Mouse (Mus musculus): ENCODE measurements at regions not wholly inside any gene's neighbourhood (a gene's known extent, or its start where the extent isn't known, plus 50 kb on each side); places are given as distances from the start of the nearest gene placed in this dataset.

DNA sequence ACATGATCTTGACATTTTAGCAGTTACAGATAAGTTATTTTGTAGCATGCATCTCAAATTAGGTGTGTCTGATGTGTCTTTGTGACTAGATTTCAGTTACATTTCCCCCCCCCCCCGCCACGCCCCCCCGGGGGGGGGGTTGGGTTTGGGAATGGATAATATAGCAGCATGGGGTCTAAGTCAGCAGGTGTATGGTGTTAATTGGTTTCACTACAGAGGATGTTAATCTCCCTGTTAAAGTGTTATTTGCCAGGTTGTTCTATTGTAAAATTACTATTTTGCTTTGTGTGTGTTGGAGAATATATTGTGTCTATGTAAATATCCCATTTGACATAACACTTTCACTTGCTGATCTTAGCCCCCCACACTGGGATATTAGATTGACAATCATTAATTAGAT, 319.2 kb downstream of the Lmo7 start:
- Histone ChIP-seq H3K27me3 (replicated peaks) (no peaks in the 10 kb centered on the region), H3K4me3 (replicated peaks) (no peak overlapping the region), H3K9ac (no peak overlapping the region), H3K9me3 (no peaks in the 10 kb centered on the region), H3K27ac (no peak overlapping the region), H3K4me2 (no peak overlapping the region), H3K36me3 (no peaks in the 10 kb centered on the region), H3K4me1 (no peaks in the 10 kb centered on the region)
- no peak for ATAC-seq (ENCODE audit: insufficient read depth, low FRiP score, low read depth)
- WGBS = 23% methylated on average over 3 of the region's 3 CpGs

DNA sequence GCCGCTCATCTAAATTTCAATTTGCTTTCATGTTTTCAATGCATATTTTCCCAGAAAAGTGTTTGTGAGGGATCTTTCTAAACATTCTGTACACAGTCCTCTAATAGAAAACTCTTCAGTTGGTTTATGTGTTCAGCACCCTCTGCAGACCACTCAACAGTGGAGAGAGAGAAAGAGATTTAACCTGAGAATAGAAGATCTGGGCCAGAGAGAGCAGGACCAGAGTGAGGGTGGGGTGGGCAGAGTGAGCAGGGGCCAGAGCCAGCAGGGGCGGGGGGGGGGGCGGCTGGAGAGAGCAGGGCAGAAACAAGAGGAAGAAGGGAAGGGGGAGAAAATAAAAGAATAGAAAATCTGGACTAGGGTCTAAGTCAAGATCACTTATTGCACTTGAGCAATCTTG, 318.7 kb downstream of the Lmo7 start:
- WGBS = 82% methylated on average over 1 of the region's 3 CpGs
- H3K27me3 ChIP-seq (replicated peaks) = no peaks in the 10 kb centered on the region
- H3K27ac ChIP-seq = no peak overlapping the region
- H3K4me1 ChIP-seq = no peaks in the 10 kb centered on the region
- H3K9ac ChIP-seq = no peak overlapping the region
- no peak overlapping the region for H3K4me3 ChIP-seq (replicated peaks)
- no peaks in the 10 kb centered on the region for H3K36me3 ChIP-seq
- no peaks in the 10 kb centered on the region for H3K9me3 ChIP-seq
- H3K4me2 ChIP-seq = no peak overlapping the region
- no peak for ATAC-seq (ENCODE audit: insufficient read depth, low FRiP score, low read depth)

DNA sequence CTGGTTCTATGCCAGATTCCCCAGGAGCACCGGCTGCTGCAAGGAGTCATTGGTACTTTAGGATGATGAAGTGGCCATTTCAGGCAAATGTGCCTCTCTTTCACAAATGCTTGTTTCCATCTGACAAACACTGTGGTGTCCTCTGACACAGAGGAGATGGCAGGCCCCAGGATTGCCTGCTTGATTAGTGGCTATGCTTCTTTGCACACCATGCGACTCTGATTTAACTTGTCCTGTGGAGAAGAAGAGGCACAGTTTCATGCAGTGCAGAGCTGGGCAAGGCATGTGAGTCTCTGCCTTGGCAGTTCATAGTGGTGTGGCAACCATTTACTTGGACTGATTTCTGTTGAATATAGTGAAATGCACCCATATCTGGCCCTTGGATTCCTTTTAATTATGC, 308.4 kb downstream of the Lmo7 start:
- 77% methylated on average over 2 of the region's 2 CpGs for WGBS
- no peak for ATAC-seq (ENCODE audit: insufficient read depth, low FRiP score, low read depth)
- H3K27me3 ChIP-seq (replicated peaks) = no peaks in the 10 kb centered on the region
- no peaks in the 10 kb centered on the region for H3K9me3 ChIP-seq
- no peaks in the 10 kb centered on the region for H3K36me3 ChIP-seq
- H3K27ac ChIP-seq = no peak overlapping the region
- H3K9ac ChIP-seq = no peak overlapping the region
- no peak overlapping the region for H3K4me3 ChIP-seq (replicated peaks)
- H3K4me2 ChIP-seq = no peak overlapping the region
- H3K4me1 ChIP-seq = no peaks in the 10 kb centered on the region

DNA sequence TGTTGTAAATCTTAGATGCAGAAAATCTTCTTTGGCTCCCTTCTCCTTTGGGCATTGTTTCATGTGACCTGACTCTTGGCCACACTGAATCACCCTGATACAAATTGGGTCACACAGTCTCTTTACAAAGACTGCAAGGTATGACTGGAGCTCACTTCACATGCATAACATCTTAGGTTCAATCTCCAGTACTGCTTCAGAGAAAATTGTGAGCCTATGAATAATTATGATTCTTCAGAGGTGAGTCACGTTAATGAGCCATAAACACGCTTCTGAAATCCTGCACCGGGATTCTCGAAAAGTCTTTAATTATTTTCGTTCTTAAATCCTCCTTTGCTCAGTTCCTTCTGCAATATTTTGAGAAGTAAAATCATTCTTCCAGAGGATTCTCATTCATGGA, 307.7 kb downstream of the Lmo7 start:
- 88% methylated on average over 5 of the region's 5 CpGs for whole genome bisulfite sequencing
- H3K9ac ChIP-seq = no peak overlapping the region
- ATAC-seq (ENCODE audit: insufficient read depth, low FRiP score, low read depth) = no peak

DNA sequence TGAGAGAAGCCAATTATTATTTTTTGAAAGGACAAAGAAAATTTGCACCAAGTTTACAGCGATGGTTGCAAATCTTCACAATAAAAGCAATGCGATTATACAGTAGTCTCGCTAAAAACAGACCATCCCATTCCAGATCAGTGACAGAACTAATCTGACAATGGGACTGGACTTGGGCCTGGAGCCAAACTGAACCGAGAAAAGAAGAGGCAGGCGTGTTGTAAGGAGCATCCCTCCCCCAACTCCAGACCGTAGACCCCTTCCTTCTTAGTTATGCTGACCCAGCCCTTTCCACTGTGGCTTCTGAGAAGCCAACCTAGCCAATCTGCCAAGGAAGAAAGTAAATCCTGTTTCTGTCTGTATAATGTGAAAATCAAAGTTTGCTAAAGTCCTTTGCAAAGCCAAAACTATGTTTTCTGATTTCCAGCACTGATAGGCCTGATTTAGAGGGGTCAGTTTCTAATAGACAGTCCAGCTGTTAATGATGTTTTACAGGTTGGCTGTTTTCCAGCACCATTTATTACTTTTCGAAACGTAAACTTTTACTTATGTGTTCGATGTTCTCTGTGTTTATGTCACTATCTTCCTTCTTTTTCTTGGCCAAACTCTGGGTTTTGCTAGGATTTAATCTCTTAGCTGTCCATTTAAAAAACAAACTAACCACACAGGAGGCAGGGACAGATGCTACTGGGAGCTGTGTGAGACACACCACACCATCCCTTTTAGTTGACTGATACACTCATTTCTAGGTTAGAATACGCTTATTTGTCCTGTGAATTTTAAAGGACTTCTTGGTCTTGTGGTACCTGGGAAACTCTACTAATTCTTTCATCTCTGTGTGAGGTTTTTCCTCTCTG, 301.5 kb downstream of the Lmo7 start:
- Histone ChIP-seq H3K4me2 (0 out of 2 replicates have a peak overlapping the region, but pooled peaks have one; percentile 2), H3K27ac (peak overlapping the region; percentile 48; the same call in 1 of the 2 replicates)

More for the DNA sequence above, 307.7 kb downstream of the Lmo7 start:
- no peak overlapping the region for H3K4me3 ChIP-seq (replicated peaks)
- no peak overlapping the region for H3K27ac ChIP-seq
- H3K4me1 ChIP-seq = no peaks in the 10 kb centered on the region
- H3K4me2 ChIP-seq = no peak overlapping the region
- no peaks in the 10 kb centered on the region for H3K36me3 ChIP-seq
- no peaks in the 10 kb centered on the region for H3K9me3 ChIP-seq
- H3K27me3 ChIP-seq (replicated peaks) = no peaks in the 10 kb centered on the region

DNA sequence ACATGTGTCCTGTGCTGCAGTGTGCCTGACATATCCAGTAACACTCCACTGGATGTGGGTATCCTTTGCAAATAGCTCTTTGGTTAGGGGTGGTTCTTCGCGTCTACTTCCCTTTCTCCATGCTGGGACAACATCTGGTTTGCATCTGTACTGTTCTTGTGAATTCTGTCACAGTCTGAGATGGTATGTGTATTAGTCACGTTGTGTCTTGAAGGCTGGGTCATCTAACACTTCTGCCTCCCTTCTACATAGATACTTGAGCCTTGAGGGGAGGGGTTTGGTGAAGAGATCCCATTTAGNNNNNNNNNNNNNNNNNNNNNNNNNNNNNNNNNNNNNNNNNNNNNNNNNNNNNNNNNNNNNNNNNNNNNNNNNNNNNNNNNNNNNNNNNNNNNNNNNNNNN, 294.9 kb downstream of the Lmo7 start:
- H3K4me3 ChIP-seq (replicated peaks) = no peak overlapping the region
- no peaks in the 10 kb centered on the region for H3K4me1 ChIP-seq
- no peaks in the 10 kb centered on the region for H3K27me3 ChIP-seq (replicated peaks)
- no peaks in the 10 kb centered on the region for H3K36me3 ChIP-seq
- WGBS = 59% methylated on average over 3 of the region's 3 CpGs
- ATAC-seq (ENCODE audit: insufficient read depth, low FRiP score, low read depth) = peak; percentile 31; the same call in 1 of the 2 replicates
- no peaks in the 10 kb centered on the region for H3K9me3 ChIP-seq
- no peak overlapping the region for H3K9ac ChIP-seq
- H3K27ac ChIP-seq = no peak overlapping the region
- no peak overlapping the region for H3K4me2 ChIP-seq

More for the DNA sequence above, 301.5 kb downstream of the Lmo7 start:
- WGBS = 41% methylated on average over 10 of the region's 10 CpGs
- no peak overlapping the region for H3K9ac ChIP-seq
- no peaks in the 10 kb centered on the region for H3K36me3 ChIP-seq
- H3K9me3 ChIP-seq = no peaks in the 10 kb centered on the region
- no peaks in the 10 kb centered on the region for H3K4me1 ChIP-seq
- ATAC-seq (ENCODE audit: insufficient read depth, low FRiP score, low read depth) = peak; percentile 43; the same call in 1 of the 2 replicates
- H3K27me3 ChIP-seq (replicated peaks) = no peaks in the 10 kb centered on the region
- no peak overlapping the region for H3K4me3 ChIP-seq (replicated peaks)

DNA sequence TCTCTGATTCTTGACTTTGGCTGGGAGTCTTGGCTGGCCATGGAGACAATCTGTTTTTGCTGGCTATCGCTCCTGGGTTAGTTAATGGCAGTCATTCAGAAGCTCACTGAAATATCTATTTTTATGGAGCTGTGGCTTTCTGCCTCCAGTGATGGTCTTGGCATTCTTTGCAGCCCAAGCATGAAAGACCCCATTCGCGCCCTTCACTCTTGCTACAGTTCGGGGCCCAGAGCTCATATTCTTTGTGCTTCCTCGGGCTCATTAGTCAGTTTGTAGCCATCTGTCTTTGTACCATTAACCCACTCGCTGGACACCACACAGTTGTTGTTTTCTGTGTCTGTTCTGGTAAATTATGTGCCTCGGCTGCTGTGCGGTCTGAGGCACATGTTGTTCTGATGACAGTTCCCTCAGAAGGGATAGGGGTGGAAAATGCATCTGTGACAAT, 290.4 kb downstream of the Lmo7 start:
- Histone ChIP-seq H3K27me3 (replicated peaks) (no peaks in the 10 kb centered on the region), H3K9ac (no peak overlapping the region), H3K4me1 (no peaks in the 10 kb centered on the region), H3K36me3 (no peaks in the 10 kb centered on the region), H3K9me3 (no peaks in the 10 kb centered on the region), H3K4me2 (no peak overlapping the region), H3K4me3 (replicated peaks) (no peak overlapping the region), H3K27ac (0 out of 2 replicates have a peak overlapping the region, but pooled peaks have one; percentile 2)
- peak; percentile 43; the same call in 1 of the 2 replicates for ATAC-seq (ENCODE audit: insufficient read depth, low FRiP score, low read depth)
- 65% methylated on average over 8 of the region's 8 CpGs for WGBS

DNA sequence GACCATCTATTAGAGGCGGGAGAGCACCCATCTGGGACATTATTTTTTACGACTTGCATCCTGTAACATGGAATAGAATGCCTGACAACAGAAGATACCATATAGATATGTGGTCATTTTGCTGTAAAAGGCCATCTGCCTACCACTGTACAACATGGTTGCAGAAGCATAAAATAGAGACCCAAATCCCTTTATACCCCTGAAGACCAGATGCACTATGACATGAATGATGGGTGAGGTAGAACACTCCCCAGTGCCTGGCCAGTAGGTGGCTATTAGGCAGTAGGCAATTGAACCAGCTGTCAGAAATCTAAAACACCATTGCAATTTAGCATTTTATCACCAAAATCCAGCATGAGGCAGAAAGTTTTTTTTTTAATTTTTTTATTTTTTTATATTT, 289.6 kb downstream of the Lmo7 start:
- Histone ChIP-seq H3K27ac (no peak overlapping the region), H3K36me3 (no peaks in the 10 kb centered on the region), H3K4me2 (no peak overlapping the region), H3K27me3 (replicated peaks) (no peaks in the 10 kb centered on the region), H3K4me3 (replicated peaks) (no peak overlapping the region), H3K9me3 (no peaks in the 10 kb centered on the region), H3K4me1 (peaks cover 3% of the 10 kb centered on the region; the same call in 1 of the 2 replicates), H3K9ac (no peak overlapping the region)
- no peak for ATAC-seq (ENCODE audit: insufficient read depth, low FRiP score, low read depth)
- WGBS = 94% methylated on average over 2 of the region's 2 CpGs

DNA sequence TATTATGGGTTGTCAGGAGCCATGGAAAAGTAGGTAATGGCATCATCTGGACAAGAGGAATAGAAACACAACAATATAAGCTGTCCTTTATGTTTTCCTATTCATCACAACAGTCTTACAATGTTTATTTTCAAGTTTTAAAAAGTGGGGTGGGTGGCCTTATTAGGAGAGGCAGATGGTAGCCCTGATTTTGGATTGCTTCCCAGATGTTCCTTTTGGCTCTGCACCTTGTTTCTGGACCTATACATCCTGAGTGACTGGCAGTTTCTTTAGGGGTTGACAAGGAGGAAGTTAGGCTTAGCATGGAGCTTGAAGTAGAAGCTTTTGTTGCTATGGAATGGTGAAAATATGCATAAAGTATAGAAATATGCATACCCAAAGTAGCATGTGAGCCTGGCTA, 286.8 kb downstream of the Lmo7 start:
- no peak overlapping the region for H3K4me2 ChIP-seq
- no peak overlapping the region for H3K4me3 ChIP-seq (replicated peaks)
- no peak overlapping the region for H3K9ac ChIP-seq
- H3K27ac ChIP-seq = no peak overlapping the region
- no peaks in the 10 kb centered on the region for H3K36me3 ChIP-seq
- H3K27me3 ChIP-seq (replicated peaks) = no peaks in the 10 kb centered on the region
- H3K4me1 ChIP-seq = peaks cover 3% of the 10 kb centered on the region; the same call in 1 of the 2 replicates
- no peak for ATAC-seq (ENCODE audit: insufficient read depth, low FRiP score, low read depth)
- H3K9me3 ChIP-seq = no peaks in the 10 kb centered on the region

DNA sequence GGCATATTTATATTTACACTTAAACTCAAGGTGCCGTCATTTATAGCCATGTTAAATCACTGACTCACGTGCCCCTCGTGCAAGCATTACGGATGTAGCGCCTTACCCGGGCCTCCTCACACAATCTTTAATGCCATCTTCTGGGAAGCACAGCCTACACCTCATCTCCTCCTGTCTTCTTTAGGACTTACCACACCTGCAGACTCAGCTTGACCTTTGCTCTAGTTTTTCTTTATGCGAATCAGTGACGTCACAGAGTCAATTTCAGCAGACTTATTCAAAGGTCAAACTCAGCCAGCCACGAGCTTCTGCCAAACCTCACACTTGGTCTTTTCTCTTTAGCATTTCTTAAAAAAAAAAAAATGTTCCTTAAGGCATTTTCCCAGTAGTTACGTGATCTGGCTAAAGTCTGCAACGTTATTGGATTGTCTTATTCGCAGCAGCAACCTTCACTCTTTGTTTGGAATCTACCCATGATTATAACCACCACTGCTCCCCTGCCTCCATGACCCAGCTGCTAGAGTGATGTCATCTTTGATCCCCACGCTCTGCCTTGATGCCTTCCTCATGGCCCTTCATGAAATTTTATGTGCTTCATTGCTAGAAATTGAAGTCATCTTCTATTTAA, 285.3 kb downstream of the Lmo7 start:
- no peak for ATAC-seq (ENCODE audit: insufficient read depth, low FRiP score, low read depth)

DNA sequence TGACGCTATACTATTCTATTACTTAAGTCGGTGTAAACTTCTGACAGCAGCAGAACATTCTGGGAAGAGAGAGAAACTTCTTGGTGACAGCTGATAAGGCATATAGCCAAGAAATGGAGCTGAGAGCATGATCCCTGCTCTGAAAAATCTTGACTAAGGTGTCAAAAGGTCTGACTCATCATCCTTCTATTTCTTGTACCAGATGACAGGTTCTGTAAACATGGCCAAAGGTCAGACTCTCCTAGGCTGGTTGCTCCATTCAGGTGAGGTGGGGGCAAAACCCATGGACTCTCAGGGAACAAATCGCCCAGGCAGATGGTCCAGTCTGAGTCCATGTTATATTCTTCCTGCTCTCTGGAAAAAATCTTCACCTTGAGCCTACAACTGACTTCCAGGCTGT, 283.5 kb downstream of the Lmo7 start:
- no peak overlapping the region for H3K4me3 ChIP-seq (replicated peaks)
- H3K9ac ChIP-seq = no peak overlapping the region
- H3K27me3 ChIP-seq (replicated peaks) = no peaks in the 10 kb centered on the region
- no peak overlapping the region for H3K4me2 ChIP-seq
- ATAC-seq (ENCODE audit: insufficient read depth, low FRiP score, low read depth) = no peak
- H3K36me3 ChIP-seq = no peaks in the 10 kb centered on the region
- H3K4me1 ChIP-seq = peaks cover 3% of the 10 kb centered on the region; the same call in 1 of the 2 replicates
- WGBS = 46% methylated on average over 3 of the region's 3 CpGs
- H3K27ac ChIP-seq = no peak overlapping the region
- no peaks in the 10 kb centered on the region for H3K9me3 ChIP-seq

More for the DNA sequence above, 285.3 kb downstream of the Lmo7 start:
- Histone ChIP-seq H3K9me3 (no peaks in the 10 kb centered on the region), H3K4me3 (replicated peaks) (no peak overlapping the region), H3K27me3 (replicated peaks) (no peaks in the 10 kb centered on the region), H3K9ac (no peak overlapping the region), H3K36me3 (no peaks in the 10 kb centered on the region), H3K27ac (no peak overlapping the region), H3K4me2 (no peak overlapping the region), H3K4me1 (peaks cover 3% of the 10 kb centered on the region; the same call in 1 of the 2 replicates)
- 61% methylated on average over 13 of the region's 13 CpGs for WGBS

DNA sequence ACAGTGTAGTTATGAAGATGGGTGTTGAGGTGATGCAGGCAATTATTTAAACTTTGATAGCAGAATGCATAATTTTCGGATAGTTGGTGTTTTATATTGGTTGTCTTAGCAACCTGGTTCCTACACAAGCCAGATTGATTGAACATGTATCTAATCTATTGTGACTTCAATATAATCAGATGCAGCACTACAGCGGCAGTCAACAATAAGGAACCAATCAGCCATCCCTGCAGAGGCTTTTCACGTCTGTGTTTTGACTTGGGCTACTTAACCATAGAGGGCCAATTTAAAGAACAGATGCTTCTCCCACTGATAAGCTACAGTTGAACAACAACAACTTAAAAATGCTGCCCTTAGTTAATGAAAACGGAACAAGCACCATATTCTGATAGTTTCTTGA, 267.8 kb downstream of the Lmo7 start:
- Histone ChIP-seq H3K4me3 (replicated peaks) (no peak overlapping the region), H3K4me2 (no peak overlapping the region), H3K27me3 (replicated peaks) (no peaks in the 10 kb centered on the region), H3K4me1 (0 out of 2 replicates have a peak, but pooled peaks cover 4% of the 10 kb centered on the region), H3K9ac (no peak overlapping the region), H3K27ac (no peak overlapping the region), H3K36me3 (no peaks in the 10 kb centered on the region), H3K9me3 (no peaks in the 10 kb centered on the region)
- WGBS = 62% methylated on average over 4 of the region's 4 CpGs
- no peak for ATAC-seq (ENCODE audit: insufficient read depth, low FRiP score, low read depth)
